Mouse (Mus musculus): ENCODE data around the gene Hmgcl.

GRCm38 (mm10) chr4:136004107-136004675, 57.9 kb downstream of the Hmgcl start:
- TF ChIP-seq POLR2A (IDR thresholded peaks at IDR 0.05; ENCODE audit: extremely low read depth, insufficient read depth, low read length) (no peak), CTCF (IDR thresholded peaks at IDR 0.05; ENCODE audit: low read depth, low read length) (no peak)

Data from liver, adult 2 months (tissue).